Mouse (Mus musculus) WW6 (cell line): Measurements from ENCODE around the gene Rmdn3.
A peak's percentile ranks its signal among the peaks of the same experiment; 100 is the strongest.

ENCODE experiments used
- DNase-seq: peaks from one replicate; pipeline ENCODE4 v3.0.0-alpha.2; 2013; ENCODE audit warnings: low read depth, low spot score

Gene Rmdn3

DNA sequence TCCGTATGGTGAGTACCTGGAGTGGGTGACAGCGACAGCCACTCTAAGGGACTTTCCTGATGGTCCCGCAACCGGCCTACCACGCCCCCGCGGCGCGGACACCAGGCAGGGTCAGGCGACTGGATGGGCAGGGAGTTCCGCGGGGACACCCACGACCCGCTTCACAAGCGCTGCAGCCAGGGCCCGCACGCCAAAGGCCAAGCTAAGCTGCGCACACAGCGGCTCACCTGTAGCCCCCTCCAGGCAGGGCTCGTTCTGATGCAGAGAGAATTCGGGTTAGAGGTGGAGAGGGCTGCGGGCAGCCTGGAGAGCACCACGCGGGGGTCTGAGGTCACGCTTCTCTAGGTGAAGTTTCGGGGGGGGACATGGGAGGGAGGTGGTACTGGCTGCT is 11.0 kb upstream of the Rmdn3 start:
- DNase-seq, result no peak

DNA sequence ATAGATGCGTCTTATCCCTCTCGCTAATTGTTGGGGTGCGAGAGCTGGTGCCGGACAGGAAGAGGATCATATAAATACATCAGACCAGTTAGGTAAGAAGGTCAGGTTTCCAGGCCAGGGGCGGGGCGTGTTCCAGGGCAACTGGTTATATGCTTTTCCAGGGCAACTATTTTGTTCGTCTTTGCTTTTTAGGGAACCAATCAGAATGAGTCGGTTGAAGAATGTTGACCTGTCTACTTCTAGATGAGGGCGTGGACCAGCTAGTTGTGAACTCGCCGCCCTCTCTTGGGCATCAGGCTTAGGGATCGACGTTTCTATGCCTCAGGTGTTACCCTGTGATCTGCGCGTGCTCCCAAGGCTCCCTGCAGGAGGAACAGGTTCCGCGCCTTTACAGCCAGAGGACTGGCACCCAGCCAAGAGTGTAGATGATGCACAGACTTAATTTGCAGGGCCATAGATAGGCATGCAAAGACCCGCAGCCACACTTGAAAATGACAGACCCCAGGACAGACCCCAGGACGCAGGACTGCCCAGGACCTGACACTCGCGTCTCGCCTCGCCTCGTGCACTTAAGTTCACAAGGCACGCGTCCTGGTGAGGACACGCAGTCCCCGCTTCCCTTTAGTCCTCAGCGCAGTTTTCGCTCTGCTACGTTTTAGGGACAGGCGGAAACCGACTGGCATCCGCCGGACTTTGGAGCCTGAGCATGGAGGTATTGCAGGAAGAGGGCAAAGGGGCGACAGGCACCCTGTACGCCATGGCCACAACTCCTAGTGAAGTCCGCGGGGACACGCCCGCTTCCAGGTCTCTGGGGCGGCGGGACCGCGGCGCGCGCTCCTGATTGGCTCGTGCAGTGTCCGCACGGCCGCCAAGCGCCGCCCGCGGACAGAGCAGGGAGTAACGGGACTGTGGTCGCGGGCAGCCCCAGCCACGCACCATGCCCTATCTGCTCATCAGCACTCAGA is 10.3 kb upstream of the Rmdn3 start, which contains the start of gene Gchfr:
Gene Gchfr, plus strand, starts transcription at position 873 of the 965 bp plus-strand sequence.
- DNase-seq, result no peak

GRCm38 (mm10) chr2:119165401-119165800 is 8.6 kb upstream of the Rmdn3 start:
- no peak for DNase-seq

GRCm38 (mm10) chr2:119163999-119164398 is 7.2 kb upstream of the Rmdn3 start:
- no peak for DNase-seq

GRCm38 (mm10) chr2:119163135-119163534 is 6.3 kb upstream of the Rmdn3 start:
- DNase-seq, result no peak

DNA sequence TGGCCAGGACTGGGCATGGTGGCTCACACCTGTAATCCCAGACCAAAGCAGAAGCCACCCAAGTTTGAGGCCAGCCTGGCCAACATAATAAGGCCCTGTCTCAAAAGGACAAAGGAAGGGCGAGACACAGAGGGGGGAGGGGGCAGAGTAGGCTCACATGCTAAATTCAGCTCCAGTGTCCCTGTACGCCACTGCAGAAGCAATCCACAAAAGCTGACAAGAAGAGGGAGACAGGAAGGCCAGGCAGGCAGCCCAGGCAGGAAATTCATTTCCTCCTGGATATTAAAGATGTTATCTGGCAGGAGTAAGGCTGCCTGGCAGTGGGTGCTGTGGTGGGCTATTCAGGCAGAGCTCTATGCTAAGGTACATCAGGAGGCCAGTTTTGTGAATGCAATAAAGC is 4.4 kb upstream of the Rmdn3 start:
- DNase-seq, result no peak

- no peak for DNase-seq
These were observed 1.0 kb upstream of the Rmdn3 start for GRCm38 (mm10) chr2:119157836-119158235.

DNA sequence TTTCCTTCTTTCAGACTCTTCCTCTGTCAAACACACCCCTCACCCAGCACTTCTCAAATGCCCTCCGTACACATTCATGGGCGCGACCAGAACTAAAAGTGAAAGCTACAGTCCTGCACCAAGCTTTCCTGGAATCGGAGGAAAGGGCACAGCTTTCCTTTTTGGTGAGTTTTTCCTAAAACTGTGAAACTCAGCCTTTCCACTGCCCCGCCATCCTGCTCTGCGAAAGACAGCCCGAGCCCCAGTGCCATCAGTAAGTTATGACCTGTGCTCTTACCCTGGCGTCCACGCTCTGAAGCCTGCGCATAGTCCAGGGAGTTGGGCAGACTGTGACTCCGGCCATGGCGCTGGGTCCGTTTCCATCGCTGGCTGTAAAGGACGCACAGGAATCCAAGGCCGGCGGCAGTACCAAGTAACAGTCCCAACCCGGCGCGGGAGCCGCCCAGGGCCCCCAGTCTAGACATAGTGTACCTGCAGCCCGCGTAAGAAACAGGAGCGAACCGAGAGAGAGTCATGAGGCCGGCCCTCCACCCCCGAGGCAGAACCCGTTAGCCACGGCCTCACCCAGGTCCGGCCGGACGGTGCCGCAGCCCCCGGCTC is 653 bp downstream of the Rmdn3 start:
- no peak for DNase-seq

GRCm38 (mm10) chr2:119155388-119155787 is 1.4 kb downstream of the Rmdn3 start:
- no peak for DNase-seq

DNA sequence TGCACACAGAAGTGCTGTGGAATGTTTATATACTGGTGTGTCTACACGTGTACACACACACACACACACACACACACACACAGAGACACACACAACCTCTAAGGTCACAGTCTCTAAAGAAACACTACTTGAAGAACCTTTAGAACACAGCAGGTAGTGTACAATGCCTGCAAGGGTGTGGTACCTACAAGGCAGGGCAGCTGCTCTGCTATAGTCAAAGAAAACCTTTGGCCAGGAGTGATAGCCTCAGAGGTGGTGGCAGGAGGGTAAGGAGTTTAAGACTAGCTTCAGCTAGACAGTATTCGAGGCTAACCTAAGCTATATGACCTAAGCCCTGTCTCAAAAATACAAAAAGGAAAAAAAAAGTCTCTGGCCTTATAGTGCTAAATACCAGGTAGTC is 2.2 kb downstream of the Rmdn3 start:
- DNase-seq, result no peak

- no peak for DNase-seq
These were observed 4.6 kb downstream of the Rmdn3 start for GRCm38 (mm10) chr2:119152255-119152654.

- DNase-seq, result no peak
These were observed 9.1 kb downstream of the Rmdn3 start for GRCm38 (mm10) chr2:119147775-119148174.

GRCm38 (mm10) chr2:119147160-119147678 is 9.6 kb downstream of the Rmdn3 start:
- DNase-seq, result no peak

- no peak for DNase-seq
These were observed 10.4 kb downstream of the Rmdn3 start for GRCm38 (mm10) chr2:119146435-119146834.

- DNase-seq, result no peak
These were observed 11.6 kb downstream of the Rmdn3 start for GRCm38 (mm10) chr2:119145199-119145598.

GRCm38 (mm10) chr2:119136346-119136898 is 20.4 kb downstream of the Rmdn3 start:
- no peak for DNase-seq

DNA sequence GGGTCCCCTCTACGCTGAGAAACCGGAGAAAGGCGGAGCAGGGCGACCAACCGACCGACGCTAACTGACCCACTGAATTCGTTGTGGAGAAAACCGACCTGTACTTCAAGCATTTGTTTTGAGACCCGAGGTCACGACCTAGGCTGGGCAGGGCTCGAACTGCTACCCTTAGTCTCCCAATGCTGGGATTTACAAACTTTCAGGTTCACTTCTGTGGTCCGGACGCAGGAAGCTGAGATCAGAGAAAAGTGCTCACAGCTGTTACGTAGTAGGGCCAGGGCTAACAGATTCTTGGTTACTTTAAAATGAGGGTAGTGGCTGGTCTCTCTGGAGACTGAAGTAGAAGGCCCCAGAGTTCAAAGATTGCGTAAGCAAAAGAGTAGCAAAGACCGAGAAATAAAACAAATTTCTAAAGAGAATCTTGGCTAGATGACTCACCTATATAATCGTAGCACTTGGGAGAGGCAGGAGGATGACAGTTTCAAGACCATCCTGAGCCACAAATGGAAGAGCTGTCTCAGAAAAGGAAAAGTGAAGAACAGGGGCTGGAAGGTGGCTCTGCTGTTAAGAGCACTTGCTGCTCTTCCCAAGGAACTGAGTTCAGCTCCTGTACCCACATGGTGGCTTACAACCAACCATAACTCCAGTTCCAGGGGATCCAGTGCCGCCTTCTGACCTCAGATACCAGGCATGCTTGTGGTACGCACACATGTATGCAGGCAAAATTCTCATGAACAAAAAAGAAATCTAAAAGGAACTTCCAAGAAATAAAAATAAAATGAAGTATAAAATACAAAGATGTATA is 43.5 kb downstream of the Rmdn3 start:
- DNase-seq, result no peak

GRCm38 (mm10) chr2:119112438-119113112 is 44.3 kb downstream of the Rmdn3 start, which contains the start of gene Rad51:
Gene Rad51 (plus strand): TSS chr2:119112793.
- DNase-seq, result peak; percentile 80

GRCm38 (mm10) chr2:119111060-119111459 is 45.8 kb downstream of the Rmdn3 start:
- no peak for DNase-seq

GRCm38 (mm10) chr2:119108554-119108953 is 48.3 kb downstream of the Rmdn3 start:
- peak; percentile 52 for DNase-seq

GRCm38 (mm10) chr2:119106583-119106982 is 50.3 kb downstream of the Rmdn3 start:
- no peak for DNase-seq
